Mouse (Mus musculus): ENCODE results near the gene Bcl3. TPM values are rescaled to one million over a fixed set of nuclear protein-coding genes. Genes with fewer than 3 reads are reported as not detected.

The Bcl3 gene
- polyA plus RNA-seq, 1 experiment from 2014 or later: 4.3 TPM

DNA sequence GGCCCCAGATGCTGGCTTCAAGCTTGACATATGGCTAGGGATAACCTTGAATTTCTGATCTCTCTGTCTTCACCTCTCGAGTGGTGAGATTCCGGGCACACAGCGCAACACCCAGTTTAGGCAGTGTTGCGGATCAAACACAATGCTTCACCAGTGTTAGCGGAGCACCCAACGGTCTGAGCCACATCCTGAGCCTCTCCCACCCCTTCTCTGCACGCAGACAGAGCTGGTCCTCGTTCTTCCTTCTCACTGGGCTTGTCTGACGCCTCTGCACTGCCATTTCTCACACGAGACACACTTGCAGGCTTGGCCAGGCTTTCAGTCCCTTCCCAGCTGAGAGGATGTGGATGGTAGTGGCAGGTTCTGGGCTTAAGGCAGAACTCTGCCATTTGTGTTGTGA is 37.2 kb upstream of the Bcl3 start:
- WGBS: 71% methylated on average over 10 of the region's 10 CpGs
- H3K27ac ChIP-seq (replicated peaks; ENCODE audit: low read depth, low read length): no peak overlapping the region
- ATAC-seq (ENCODE audit: low read depth): no peak

DNA sequence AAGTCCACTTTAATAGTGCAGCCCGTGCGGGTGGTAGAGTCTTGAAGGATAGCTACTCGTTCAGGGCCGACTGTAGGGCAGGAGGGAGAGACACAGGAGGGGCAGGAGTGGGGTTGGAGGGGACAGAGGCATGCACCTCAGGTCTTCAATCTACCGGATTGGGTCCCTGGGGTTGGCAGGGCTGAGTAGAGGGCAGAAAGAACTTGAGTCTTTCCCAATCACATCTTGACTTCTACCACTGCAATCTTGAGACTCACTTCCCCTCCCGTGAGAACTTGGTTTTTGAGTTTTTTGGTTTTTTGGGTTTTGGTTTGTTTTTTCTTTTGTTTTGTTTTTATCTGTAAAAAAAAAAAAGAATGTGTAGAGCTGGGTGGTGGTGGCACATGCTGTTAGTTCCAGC is 33.7 kb upstream of the Bcl3 start:
- no peak overlapping the region for H3K4me2 ChIP-seq (ENCODE audit: low read depth, low read length)
- H3K4me3 ChIP-seq (ENCODE audit: low read depth, low read length): no peak overlapping the region
- DNase-seq (ENCODE audit: low spot score) (no peak), ATAC-seq (ENCODE audit: low read depth) (no peak)
- WGBS: 76% methylated on average over 6 of the region's 6 CpGs
- H3K9ac ChIP-seq (ENCODE audit: low read depth, low read length): no peak overlapping the region
- no peaks in the 10 kb centered on the region for H3K9me3 ChIP-seq (ENCODE audit: control insufficient read depth, low read length)
- no peak overlapping the region for H3K27ac ChIP-seq (replicated peaks; ENCODE audit: low read depth, low read length)
- H3K36me3 ChIP-seq (ENCODE audit: control insufficient read depth, insufficient read depth, low read length): no peaks in the 10 kb centered on the region
- peaks cover 6% of the 10 kb centered on the region for H3K27me3 ChIP-seq (replicated peaks; ENCODE audit: control insufficient read depth, insufficient read depth, low read length)
- H3K4me1 ChIP-seq (ENCODE audit: control insufficient read depth, insufficient read depth, low read length): no peaks in the 10 kb centered on the region

More for the DNA sequence above, 37.2 kb upstream of the Bcl3 start:
- H3K27me3 ChIP-seq (replicated peaks; ENCODE audit: control insufficient read depth, insufficient read depth, low read length): no peaks in the 10 kb centered on the region
- no peak for DNase-seq (ENCODE audit: low spot score)
- H3K9me3 ChIP-seq (ENCODE audit: control insufficient read depth, low read length): no peaks in the 10 kb centered on the region
- no peaks in the 10 kb centered on the region for H3K4me1 ChIP-seq (ENCODE audit: control insufficient read depth, insufficient read depth, low read length)
- no peak overlapping the region for H3K4me3 ChIP-seq (ENCODE audit: low read depth, low read length)
- no peak overlapping the region for H3K4me2 ChIP-seq (ENCODE audit: low read depth, low read length)
- H3K36me3 ChIP-seq (ENCODE audit: control insufficient read depth, insufficient read depth, low read length): no peaks in the 10 kb centered on the region
- H3K9ac ChIP-seq (ENCODE audit: low read depth, low read length): no peak overlapping the region

DNA sequence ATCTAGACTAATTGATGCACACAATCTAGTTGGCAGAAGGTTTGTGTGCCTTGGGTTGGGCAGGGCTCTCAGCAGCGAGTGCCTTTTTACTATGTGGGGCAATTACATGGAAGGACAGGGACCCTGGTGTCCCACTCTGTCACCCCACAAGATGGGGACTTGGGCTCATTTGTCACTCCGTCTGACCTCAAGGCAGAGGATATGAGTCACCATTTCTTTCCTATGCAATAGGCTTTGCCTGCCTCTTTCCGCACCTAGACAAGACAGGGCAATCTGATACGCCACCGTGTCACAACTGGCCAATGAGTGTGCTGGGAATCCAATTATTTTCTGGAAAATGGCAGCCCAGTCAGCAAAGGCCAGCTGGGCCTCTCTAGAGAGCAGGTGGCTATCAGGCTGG is 33.1 kb upstream of the Bcl3 start:
- Histone ChIP-seq H3K27ac (replicated peaks; ENCODE audit: low read depth, low read length) (no peak overlapping the region), H3K4me2 (ENCODE audit: low read depth, low read length) (no peak overlapping the region), H3K4me1 (ENCODE audit: control insufficient read depth, insufficient read depth, low read length) (no peaks in the 10 kb centered on the region), H3K27me3 (replicated peaks; ENCODE audit: control insufficient read depth, insufficient read depth, low read length) (peaks cover 6% of the 10 kb centered on the region), H3K36me3 (ENCODE audit: control insufficient read depth, insufficient read depth, low read length) (no peaks in the 10 kb centered on the region), H3K9me3 (ENCODE audit: control insufficient read depth, low read length) (no peaks in the 10 kb centered on the region), H3K4me3 (ENCODE audit: low read depth, low read length) (no peak overlapping the region), H3K9ac (ENCODE audit: low read depth, low read length) (no peak overlapping the region)
- ATAC-seq (ENCODE audit: low read depth) (no peak), DNase-seq (ENCODE audit: low spot score) (no peak)
- WGBS: 78% methylated on average over 5 of the region's 5 CpGs

DNA sequence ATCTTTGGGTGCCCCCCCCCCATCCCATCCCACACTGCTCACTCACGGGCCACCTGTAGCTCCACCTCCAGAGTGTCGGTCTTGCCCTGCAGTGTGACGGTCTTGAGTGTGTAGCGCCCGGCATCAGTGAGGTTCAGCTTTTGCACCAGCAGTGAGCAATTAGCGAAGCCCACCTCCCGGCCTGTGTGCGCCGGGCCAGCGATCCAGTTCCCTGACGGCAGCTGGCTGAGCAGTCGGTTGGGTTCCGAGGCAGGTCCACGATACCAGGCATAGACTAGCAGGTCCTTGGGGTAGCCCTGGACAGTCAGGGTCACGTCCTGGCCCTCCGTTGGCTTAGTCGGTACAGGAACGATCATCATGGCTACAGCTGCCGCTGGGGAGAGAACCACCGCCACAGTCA is 31.0 kb upstream of the Bcl3 start:
- H3K4me2 ChIP-seq (ENCODE audit: low read depth, low read length): no peak overlapping the region
- no peak overlapping the region for H3K9ac ChIP-seq (ENCODE audit: low read depth, low read length)
- no peaks in the 10 kb centered on the region for H3K36me3 ChIP-seq (ENCODE audit: control insufficient read depth, insufficient read depth, low read length)
- no peak for ATAC-seq (ENCODE audit: low read depth)
- H3K4me1 ChIP-seq (ENCODE audit: control insufficient read depth, insufficient read depth, low read length): no peaks in the 10 kb centered on the region
- WGBS: 87% methylated on average over 16 of the region's 20 CpGs
- no peak overlapping the region for H3K4me3 ChIP-seq (ENCODE audit: low read depth, low read length)
- peaks cover 6% of the 10 kb centered on the region for H3K27me3 ChIP-seq (replicated peaks; ENCODE audit: control insufficient read depth, insufficient read depth, low read length)
- no peak overlapping the region for H3K27ac ChIP-seq (replicated peaks; ENCODE audit: low read depth, low read length)
- DNase-seq (ENCODE audit: low spot score): no peak
- no peaks in the 10 kb centered on the region for H3K9me3 ChIP-seq (ENCODE audit: control insufficient read depth, low read length)

DNA sequence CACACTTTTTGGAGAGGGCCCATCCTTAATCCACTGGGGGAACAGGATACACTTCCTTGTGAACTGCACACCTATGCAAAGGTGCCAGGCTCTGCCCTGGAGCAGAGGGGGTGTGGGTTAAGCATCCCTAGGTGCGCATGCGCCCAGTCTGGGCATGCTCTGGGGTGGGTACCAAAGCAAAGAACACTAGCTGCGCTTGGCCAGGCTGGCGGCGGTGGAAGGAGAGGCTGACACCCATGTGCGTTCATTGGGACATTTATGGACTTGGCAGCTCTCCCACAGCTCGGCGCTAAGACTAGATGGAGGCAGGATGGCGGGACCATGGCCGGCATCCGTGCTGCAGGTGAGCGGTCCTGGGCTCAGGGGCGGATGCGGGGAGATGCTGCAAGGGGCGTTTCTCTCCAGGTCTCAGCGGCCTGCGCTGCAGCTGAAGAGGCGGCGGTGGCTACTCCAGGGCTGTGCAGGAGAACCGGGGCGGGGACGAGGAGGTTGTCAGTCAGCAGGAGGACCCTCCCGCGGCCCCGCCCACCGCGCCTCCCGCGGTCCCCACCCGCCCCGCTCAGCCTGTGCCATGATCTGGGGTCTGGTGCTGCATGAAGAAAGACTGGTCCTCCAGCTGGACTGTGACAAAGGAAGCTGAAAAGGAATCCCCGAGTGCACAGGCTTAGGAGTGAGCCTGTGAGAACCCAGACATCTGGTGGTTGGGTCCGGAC is 29.4 kb upstream of the Bcl3 start, which contains the start of gene Gm19345:
Gene Gm19345 (plus strand): TSS at position 146 of the 713 bp plus-strand sequence.
- peak within 1 kb of the TSS; percentile 55 for H3K4me2 ChIP-seq (ENCODE audit: low read depth, low read length)
- H3K9ac ChIP-seq (ENCODE audit: low read depth, low read length): peak within 1 kb of the TSS; percentile 25; the same call in 1 of the 2 replicates
- ATAC-seq (ENCODE audit: low read depth): peak; percentile 74
- peak within 1 kb of the TSS; percentile 28 for H3K4me3 ChIP-seq (ENCODE audit: low read depth, low read length)
- no peaks in the 10 kb centered on the region for H3K36me3 ChIP-seq (ENCODE audit: control insufficient read depth, insufficient read depth, low read length)
- H3K27me3 ChIP-seq (replicated peaks; ENCODE audit: control insufficient read depth, insufficient read depth, low read length): peaks cover 11% of the 10 kb centered on the region
- no peaks in the 10 kb centered on the region for H3K9me3 ChIP-seq (ENCODE audit: control insufficient read depth, low read length)
- H3K4me1 ChIP-seq (ENCODE audit: control insufficient read depth, insufficient read depth, low read length): no peaks in the 10 kb centered on the region
- peak; percentile 53 for DNase-seq (ENCODE audit: low spot score)
- H3K27ac ChIP-seq (replicated peaks; ENCODE audit: low read depth, low read length): no peak within 1 kb of the TSS
- WGBS: 6% methylated on average over 32 of the region's 33 CpGs

DNA sequence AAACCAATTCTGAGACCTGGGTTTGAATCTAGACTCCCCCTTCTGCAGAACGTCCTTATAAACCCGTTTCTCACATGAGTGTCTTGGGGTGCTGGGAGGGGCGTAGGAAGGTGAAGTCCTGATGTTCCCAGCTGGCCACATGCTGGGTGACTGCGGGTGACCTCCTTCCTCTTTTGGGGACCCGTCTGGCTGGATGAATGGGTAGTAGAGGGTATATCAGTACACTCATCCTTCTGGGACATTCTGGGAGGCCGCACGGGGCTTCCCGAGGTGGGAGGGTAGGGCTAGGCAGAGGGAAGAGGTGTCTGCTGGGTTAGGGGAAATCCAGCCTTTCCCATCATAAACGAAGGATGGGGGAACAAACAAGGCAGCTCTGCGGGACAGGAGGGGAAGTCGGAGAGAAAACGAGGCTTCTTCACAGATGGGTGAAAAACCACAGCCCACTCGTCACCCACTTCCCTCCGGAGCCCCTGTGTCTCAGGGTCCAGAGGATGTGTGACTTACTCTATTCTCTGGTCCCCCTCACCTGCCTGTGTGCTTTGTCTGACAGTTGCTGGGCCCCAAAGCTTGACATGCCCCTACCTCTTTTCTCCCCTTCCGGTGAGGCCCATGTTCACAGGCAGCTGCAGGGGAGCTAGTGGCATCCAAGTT is 22.1 kb upstream of the Bcl3 start:
- H3K4me1 ChIP-seq (ENCODE audit: control insufficient read depth, insufficient read depth, low read length): no peaks in the 10 kb centered on the region
- H3K4me3 ChIP-seq (ENCODE audit: low read depth, low read length): no peak overlapping the region
- H3K36me3 ChIP-seq (ENCODE audit: control insufficient read depth, insufficient read depth, low read length): no peaks in the 10 kb centered on the region
- ATAC-seq (ENCODE audit: low read depth) (no peak), DNase-seq (ENCODE audit: low spot score) (no peak)
- WGBS: 67% methylated on average over 15 of the region's 15 CpGs
- H3K4me2 ChIP-seq (ENCODE audit: low read depth, low read length): no peak overlapping the region
- no peak overlapping the region for H3K27ac ChIP-seq (replicated peaks; ENCODE audit: low read depth, low read length)
- H3K27me3 ChIP-seq (replicated peaks; ENCODE audit: control insufficient read depth, insufficient read depth, low read length): peaks cover 17% of the 10 kb centered on the region
- H3K9me3 ChIP-seq (ENCODE audit: control insufficient read depth, low read length): no peaks in the 10 kb centered on the region
- H3K9ac ChIP-seq (ENCODE audit: low read depth, low read length): no peak overlapping the region

DNA sequence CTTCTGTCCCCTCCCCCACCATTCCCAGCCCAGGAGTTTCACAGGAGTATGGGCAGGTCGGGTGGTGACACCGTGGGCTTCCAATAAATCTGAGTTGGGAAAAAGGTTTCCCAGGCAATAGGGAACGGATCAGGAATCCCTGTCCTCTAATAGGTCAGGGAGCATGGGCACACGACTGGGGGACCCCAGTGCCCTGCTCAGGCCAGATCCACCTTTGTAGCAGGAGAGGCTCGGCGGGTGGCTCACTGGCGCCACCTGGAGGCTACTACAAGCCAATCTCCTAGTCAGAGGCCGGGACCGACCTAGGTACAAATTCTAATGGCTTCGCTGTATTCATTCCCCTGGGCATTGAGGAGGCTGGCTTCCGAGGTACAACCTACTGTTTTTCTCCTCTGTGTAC is 21.0 kb upstream of the Bcl3 start:
- Histone ChIP-seq H3K9me3 (ENCODE audit: control insufficient read depth, low read length) (no peaks in the 10 kb centered on the region), H3K4me3 (ENCODE audit: low read depth, low read length) (no peak overlapping the region), H3K4me1 (ENCODE audit: control insufficient read depth, insufficient read depth, low read length) (no peaks in the 10 kb centered on the region), H3K4me2 (ENCODE audit: low read depth, low read length) (no peak overlapping the region), H3K27me3 (replicated peaks; ENCODE audit: control insufficient read depth, insufficient read depth, low read length) (peaks cover 17% of the 10 kb centered on the region), H3K9ac (ENCODE audit: low read depth, low read length) (no peak overlapping the region), H3K27ac (replicated peaks; ENCODE audit: low read depth, low read length) (no peak overlapping the region), H3K36me3 (ENCODE audit: control insufficient read depth, insufficient read depth, low read length) (no peaks in the 10 kb centered on the region)
- ATAC-seq (ENCODE audit: low read depth): no peak
- DNase-seq (ENCODE audit: low spot score): peak; percentile 64
- WGBS: 2% methylated on average over 11 of the region's 11 CpGs

DNA sequence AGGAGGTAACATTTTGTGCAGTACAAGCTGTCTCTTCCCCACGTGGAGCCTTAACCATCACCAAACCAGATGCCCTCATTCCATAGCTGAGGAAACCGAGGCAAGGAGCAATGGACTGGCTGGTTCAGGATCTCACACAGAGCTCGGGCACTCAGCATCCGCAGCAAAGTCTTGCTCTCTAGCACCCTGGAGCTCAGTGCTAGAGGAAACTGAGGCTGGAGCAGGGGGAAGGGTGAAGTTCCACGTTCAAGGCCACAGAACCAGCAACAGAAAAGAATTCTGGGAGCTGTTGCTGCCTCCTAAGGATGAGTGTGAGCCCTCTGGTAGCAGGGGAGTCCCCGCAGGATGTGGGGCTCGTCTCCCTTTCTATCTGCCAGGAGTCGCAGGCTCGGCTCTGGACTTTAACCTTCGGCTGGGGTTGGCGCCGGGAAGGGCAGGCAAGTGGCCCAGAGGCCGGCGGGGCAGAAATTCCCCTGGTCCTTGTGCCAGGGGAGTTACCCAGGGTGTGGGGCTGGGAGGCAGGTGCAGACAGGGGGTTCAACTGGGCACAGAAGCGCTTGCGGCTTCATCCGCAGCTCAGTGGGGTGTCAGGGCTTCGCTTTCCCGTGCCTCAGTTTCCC is 20.4 kb upstream of the Bcl3 start:
- H3K4me3 ChIP-seq (ENCODE audit: low read depth, low read length): no peak overlapping the region
- ATAC-seq (ENCODE audit: low read depth) (no peak), DNase-seq (ENCODE audit: low spot score) (no peak)
- no peak overlapping the region for H3K4me2 ChIP-seq (ENCODE audit: low read depth, low read length)
- H3K9ac ChIP-seq (ENCODE audit: low read depth, low read length): no peak overlapping the region
- H3K27me3 ChIP-seq (replicated peaks; ENCODE audit: control insufficient read depth, insufficient read depth, low read length): peaks cover 13% of the 10 kb centered on the region
- no peaks in the 10 kb centered on the region for H3K4me1 ChIP-seq (ENCODE audit: control insufficient read depth, insufficient read depth, low read length)
- H3K27ac ChIP-seq (replicated peaks; ENCODE audit: low read depth, low read length): no peak overlapping the region
- H3K9me3 ChIP-seq (ENCODE audit: control insufficient read depth, low read length): no peaks in the 10 kb centered on the region
- WGBS: 30% methylated on average over 19 of the region's 19 CpGs
- no peaks in the 10 kb centered on the region for H3K36me3 ChIP-seq (ENCODE audit: control insufficient read depth, insufficient read depth, low read length)
